Mouse (Mus musculus): ENCODE data around the gene Olfr1466. TPM values are rescaled to one million over a fixed set of nuclear protein-coding genes. Genes with fewer than 3 reads are reported as not detected.

Gene Olfr1466
- not detected in 2 replicates for total RNA-seq (2014; rRNA removed)
- polyA plus RNA-seq (2015; fragmentation: Nextera tagmentation; extraction: Ambion mirVana) = not detected in 2 replicates

GRCm38 (mm10) chr19:13338562-13338961 lies at the start of gene Olfr1466:
Gene Olfr1466, plus strand, starts transcription at chr19:13338862.
- Histone ChIP-seq H3K27me3 (ENCODE audit: insufficient read depth, low read length) (no peaks in the 10 kb centered on the region), H3K36me3 (ENCODE audit: insufficient read depth, low read length) (no peaks in the 10 kb centered on the region), H3K9me3 (ENCODE audit: low read length) (peaks cover 13% of the 10 kb centered on the region; the same call in 1 of the 2 replicates), H3K4me3 (ENCODE audit: low read depth, low read length) (no peak within 1 kb of the TSS), H3K27ac (ENCODE audit: low read depth, low read length) (no peak within 1 kb of the TSS), H3K4me2 (ENCODE audit: low read depth, low read length, poor library complexity, severe bottlenecking) (no peak within 1 kb of the TSS), H3K9ac (replicated peaks; ENCODE audit: low read length, poor library complexity, severe bottlenecking) (no peak within 1 kb of the TSS), H3K4me1 (ENCODE audit: insufficient read depth, low read length) (no peaks in the 10 kb centered on the region)
- DNase-seq (ENCODE audit: low spot score) (no peak), ATAC-seq (ENCODE audit: low FRiP score) (no peak)
- 87% methylated on average over 2 of the region's 2 CpGs for WGBS
- no peak for TF ChIP-seq CTCF (IDR thresholded peaks at IDR 0.05)

GRCm38 (mm10) chr19:13315441-13315840 lies 23.2 kb upstream of the Olfr1466 start, which contains the start of gene Olfr1465:
Gene Olfr1465, minus strand, starts transcription at chr19:13315541.
- Histone ChIP-seq H3K9ac (replicated peaks; ENCODE audit: low read length, poor library complexity, severe bottlenecking) (no peak within 1 kb of the TSS), H3K4me1 (ENCODE audit: insufficient read depth, low read length) (no peaks in the 10 kb centered on the region), H3K4me3 (ENCODE audit: low read depth, low read length) (no peak within 1 kb of the TSS), H3K27ac (ENCODE audit: low read depth, low read length) (no peak within 1 kb of the TSS), H3K4me2 (ENCODE audit: low read depth, low read length, poor library complexity, severe bottlenecking) (no peak within 1 kb of the TSS), H3K9me3 (ENCODE audit: low read length) (peaks cover 10% of the 10 kb centered on the region; the same call in 1 of the 2 replicates), H3K27me3 (ENCODE audit: insufficient read depth, low read length) (no peaks in the 10 kb centered on the region), H3K36me3 (ENCODE audit: insufficient read depth, low read length) (no peaks in the 10 kb centered on the region)
- DNase-seq (ENCODE audit: low spot score) (no peak), ATAC-seq (ENCODE audit: low FRiP score) (no peak)
- TF ChIP-seq CTCF (IDR thresholded peaks at IDR 0.05) = no peak

- WGBS = 69% methylated on average over 2 of the region's 2 CpGs
- H3K9me3 ChIP-seq (ENCODE audit: low read length) = no peaks in the 10 kb centered on the region; the same call in 1 of the 2 replicates
- no peak within 1 kb of the TSS for H3K4me2 ChIP-seq (ENCODE audit: low read depth, low read length, poor library complexity, severe bottlenecking)
- no peaks in the 10 kb centered on the region for H3K27me3 ChIP-seq (ENCODE audit: insufficient read depth, low read length)
- H3K27ac ChIP-seq (ENCODE audit: low read depth, low read length) = no peak within 1 kb of the TSS
- ATAC-seq (ENCODE audit: low FRiP score) (no peak), DNase-seq (ENCODE audit: low spot score) (no peak)
- no peak within 1 kb of the TSS for H3K9ac ChIP-seq (replicated peaks; ENCODE audit: low read length, poor library complexity, severe bottlenecking)
- TF ChIP-seq CTCF (IDR thresholded peaks at IDR 0.05) = no peak
- no peaks in the 10 kb centered on the region for H3K36me3 ChIP-seq (ENCODE audit: insufficient read depth, low read length)
- H3K4me1 ChIP-seq (ENCODE audit: insufficient read depth, low read length) = no peaks in the 10 kb centered on the region
- no peak within 1 kb of the TSS for H3K4me3 ChIP-seq (ENCODE audit: low read depth, low read length)
These were observed 23.3 kb downstream of the Olfr1466 start, which contains the start of gene Olfr1467 for GRCm38 (mm10) chr19:13361936-13362335. Gene Olfr1467, plus strand, starts transcription at chr19:13362236.

Other genes starting within 250 kb of the Olfr1466 start
- gene Olfr1457, start 241.0 kb upstream of the Olfr1466 start, total RNA-seq (2014; rRNA removed) = not detected in 2 replicates
- not detected in 2 replicates for gene Olfr1457, start 241.0 kb upstream of the Olfr1466 start, polyA plus RNA-seq (2015; fragmentation: Nextera tagmentation; extraction: Ambion mirVana)
- gene Olfr1458, start 232.1 kb upstream of the Olfr1466 start, total RNA-seq (2014; rRNA removed) = not detected in 2 replicates
- gene Olfr1458, start 232.1 kb upstream of the Olfr1466 start, polyA plus RNA-seq (2015; fragmentation: Nextera tagmentation; extraction: Ambion mirVana) = not detected in 2 replicates
- gene Olfr1459, start 189.3 kb upstream of the Olfr1466 start, total RNA-seq (2014; rRNA removed) = under 0.01 TPM in 1 of 2 replicates, not detected in the other
- not detected in 2 replicates for gene Olfr1459, start 189.3 kb upstream of the Olfr1466 start, polyA plus RNA-seq (2015; fragmentation: Nextera tagmentation; extraction: Ambion mirVana)
- not detected in 2 replicates for gene Olfr1461, start 175.9 kb upstream of the Olfr1466 start, total RNA-seq (2014; rRNA removed)
- gene Olfr1461, start 175.9 kb upstream of the Olfr1466 start, polyA plus RNA-seq (2015; fragmentation: Nextera tagmentation; extraction: Ambion mirVana) = not detected in 2 replicates
- not detected in 2 replicates for gene Olfr1462, start 153.1 kb upstream of the Olfr1466 start, total RNA-seq (2014; rRNA removed)
- not detected in 2 replicates for gene Olfr1462, start 153.1 kb upstream of the Olfr1466 start, polyA plus RNA-seq (2015; fragmentation: Nextera tagmentation; extraction: Ambion mirVana)
- gene Olfr1463, start 107.5 kb upstream of the Olfr1466 start, total RNA-seq (2014; rRNA removed) = not detected in 2 replicates
- gene Olfr1463, start 107.5 kb upstream of the Olfr1466 start, polyA plus RNA-seq (2015; fragmentation: Nextera tagmentation; extraction: Ambion mirVana) = not detected in 2 replicates
- not detected in 2 replicates for gene Olfr1465, start 23.3 kb upstream of the Olfr1466 start, total RNA-seq (2014; rRNA removed)
- not detected in 2 replicates for gene Olfr1465, start 23.3 kb upstream of the Olfr1466 start, polyA plus RNA-seq (2015; fragmentation: Nextera tagmentation; extraction: Ambion mirVana)
- gene Olfr1467, start 23.4 kb downstream of the Olfr1466 start, total RNA-seq (2014; rRNA removed) = not detected in 2 replicates
- not detected in 2 replicates for gene Olfr1467, start 23.4 kb downstream of the Olfr1466 start, polyA plus RNA-seq (2015; fragmentation: Nextera tagmentation; extraction: Ambion mirVana)
- gene Olfr1469, start 69.0 kb downstream of the Olfr1466 start, total RNA-seq (2014; rRNA removed) = not detected in 2 replicates
- not detected in 2 replicates for gene Olfr1469, start 69.0 kb downstream of the Olfr1466 start, polyA plus RNA-seq (2015; fragmentation: Nextera tagmentation; extraction: Ambion mirVana)
- not detected in 2 replicates for gene Olfr1471, start 104.5 kb downstream of the Olfr1466 start, total RNA-seq (2014; rRNA removed)
- gene Olfr1471, start 104.5 kb downstream of the Olfr1466 start, polyA plus RNA-seq (2015; fragmentation: Nextera tagmentation; extraction: Ambion mirVana) = not detected in 2 replicates
- gene Olfr1472, start 117.2 kb downstream of the Olfr1466 start, total RNA-seq (2014; rRNA removed) = not detected in 2 replicates
- not detected in 2 replicates for gene Olfr1472, start 117.2 kb downstream of the Olfr1466 start, polyA plus RNA-seq (2015; fragmentation: Nextera tagmentation; extraction: Ambion mirVana)
- gene Olfr1474, start 130.7 kb downstream of the Olfr1466 start, total RNA-seq (2014; rRNA removed) = not detected in 2 replicates
- not detected in 2 replicates for gene Olfr1474, start 130.7 kb downstream of the Olfr1466 start, polyA plus RNA-seq (2015; fragmentation: Nextera tagmentation; extraction: Ambion mirVana)
- not detected in 2 replicates for gene Olfr1475, start 141.3 kb downstream of the Olfr1466 start, total RNA-seq (2014; rRNA removed)
- gene Olfr1475, start 141.3 kb downstream of the Olfr1466 start, polyA plus RNA-seq (2015; fragmentation: Nextera tagmentation; extraction: Ambion mirVana) = not detected in 2 replicates
- not detected in 2 replicates for gene Olfr1477, start 161.7 kb downstream of the Olfr1466 start, total RNA-seq (2014; rRNA removed)
- gene Olfr1477, start 161.7 kb downstream of the Olfr1466 start, polyA plus RNA-seq (2015; fragmentation: Nextera tagmentation; extraction: Ambion mirVana) = not detected in 2 replicates
- gene Olfr1480, start 189.1 kb downstream of the Olfr1466 start, total RNA-seq (2014; rRNA removed) = not detected in 2 replicates
- gene Olfr1480, start 189.1 kb downstream of the Olfr1466 start, polyA plus RNA-seq (2015; fragmentation: Nextera tagmentation; extraction: Ambion mirVana) = not detected in 2 replicates
- not detected in 2 replicates for gene Olfr1484, start 244.6 kb downstream of the Olfr1466 start, total RNA-seq (2014; rRNA removed)
- gene Olfr1484, start 244.6 kb downstream of the Olfr1466 start, polyA plus RNA-seq (2015; fragmentation: Nextera tagmentation; extraction: Ambion mirVana) = not detected in 2 replicates

All from midbrain, postnatal 0 days (tissue).